Mouse (Mus musculus): Measurements from ENCODE around the gene Bloc1s2.
"Not testable (repeated sequence)": the region's sequence is repeated elsewhere in the genome, so short reads cannot be mapped to it uniquely, and the experiment has no call there.

The Bloc1s2 gene

GRCm38 (mm10) chr19:44127729-44128497 lies 18.3 kb downstream of the Bloc1s2 start:
- no peak for DNase-seq (ENCODE audit: low spot score)

GRCm38 (mm10) chr19:44121137-44121536 lies 25.1 kb downstream of the Bloc1s2 start:
- no peak for DNase-seq (ENCODE audit: low spot score)

GRCm38 (mm10) chr19:44120686-44121085 lies 25.6 kb downstream of the Bloc1s2 start:
- DNase-seq (ENCODE audit: low spot score), result not testable (repeated sequence)

GRCm38 (mm10) chr19:44117793-44118192 lies 28.5 kb downstream of the Bloc1s2 start:
- no peak for DNase-seq (ENCODE audit: low spot score)

GRCm38 (mm10) chr19:44111706-44112105 lies 34.5 kb downstream of the Bloc1s2 start:
- DNase-seq (ENCODE audit: low spot score), result no peak

- DNase-seq (ENCODE audit: low spot score), result no peak
Observed at GRCm38 (mm10) chr19:44110356-44110755, 35.9 kb downstream of the Bloc1s2 start.

GRCm38 (mm10) chr19:44108996-44109395 lies 37.2 kb downstream of the Bloc1s2 start:
- DNase-seq (ENCODE audit: low spot score), result peak; percentile 7

GRCm38 (mm10) chr19:44107661-44108521 lies 38.4 kb downstream of the Bloc1s2 start:
- DNase-seq (ENCODE audit: low spot score), result peak; percentile 9

- DNase-seq (ENCODE audit: low spot score), result peak; percentile 94
Observed at GRCm38 (mm10) chr19:44106831-44107660, 39.2 kb downstream of the Bloc1s2 start, which contains the start of gene Chuk. Gene Chuk, minus strand, starts transcription at chr19:44107480.

GRCm38 (mm10) chr19:44104393-44104792 lies 41.9 kb downstream of the Bloc1s2 start:
- DNase-seq (ENCODE audit: low spot score), result no peak

GRCm38 (mm10) chr19:44103001-44103400 lies 43.2 kb downstream of the Bloc1s2 start:
- no peak for DNase-seq (ENCODE audit: low spot score)

- DNase-seq (ENCODE audit: low spot score), result no peak
Observed at GRCm38 (mm10) chr19:44100840-44101239, 45.4 kb downstream of the Bloc1s2 start.
